Mouse (Mus musculus) bone marrow, adult 2 months (tissue): ENCODE results near the gene Parp14.

Source experiments
- CTCF ChIP-seq: fragments of 200-500 bp; IDR thresholded peaks from 2 replicates; pipeline ENCODE4 v1.5.1; 2011; ENCODE audit warnings: low read length, control low read depth; ENCODE audit not compliant: control insufficient read depth, insufficient read depth
- POLR2A ChIP-seq: fragments of 200-500 bp; IDR thresholded peaks from 2 replicates; pipeline ENCODE4 v1.6.1; 2011; ENCODE audit warnings: low read depth, mild to moderate bottlenecking, control low read depth, low read length, borderline replicate concordance; ENCODE audit not compliant: control insufficient read depth

DNA sequence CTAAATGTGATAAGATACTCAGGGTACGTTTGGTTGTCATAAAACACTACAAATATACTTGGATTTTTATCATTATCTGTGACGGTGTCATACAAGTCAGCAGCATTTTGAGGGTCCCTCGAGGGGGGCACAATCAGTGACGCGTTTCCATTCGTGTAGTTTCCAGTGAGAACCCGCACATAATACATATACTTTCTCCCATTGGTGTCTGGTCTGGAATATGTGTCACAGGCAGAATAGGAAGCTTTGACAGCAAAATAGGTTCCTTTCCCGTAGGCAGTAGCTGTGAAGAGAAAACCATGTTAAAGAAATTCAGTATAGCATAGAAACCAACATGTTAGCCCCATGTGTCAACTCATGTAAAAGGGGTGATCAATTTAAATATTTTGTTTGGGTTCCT is 36.7 kb downstream of the Parp14 start:
- TF ChIP-seq POLR2A (no peak), CTCF (no peak)
